Mouse (Mus musculus) embryo, embryonic 10 days (tissue): ENCODE measurements around the gene 4930438A08Rik.
"Not testable (repeated sequence)": the region's sequence is repeated elsewhere in the genome, so short reads cannot be mapped to it uniquely, and the experiment has no call there.

ENCODE experiments used
- DNase-seq: peaks from one replicate; pipeline ENCODE4 v3.0.0-alpha.2; 2015; ENCODE audit warnings: low spot score

The 4930438A08Rik gene

GRCm38 (mm10) chr11:58274572-58274971 is at the start of gene 4930438A08Rik:
Gene 4930438A08Rik, plus strand, starts transcription at chr11:58274799.
- no peak for DNase-seq

DNA sequence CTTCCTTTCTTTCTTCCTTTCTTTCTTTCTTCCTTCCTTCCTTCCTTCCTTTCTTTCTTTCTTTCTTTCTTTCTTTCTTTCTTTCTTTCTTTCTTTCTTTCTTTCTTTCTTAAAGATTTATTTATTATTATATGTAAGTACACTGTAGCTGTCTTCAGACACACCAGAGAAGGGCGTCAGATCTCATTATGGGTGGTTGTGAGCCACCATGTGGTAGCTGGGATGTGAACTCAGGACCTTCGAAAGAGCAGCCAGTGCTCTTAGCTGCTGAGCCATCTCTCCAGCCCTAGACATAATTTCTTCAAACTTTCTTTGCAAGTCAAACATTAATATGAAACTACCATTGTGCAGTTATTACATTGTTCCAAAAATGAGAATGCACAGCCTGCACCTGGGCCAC is 49.7 kb upstream of the 4930438A08Rik start:
- not testable (repeated sequence) for DNase-seq

DNA sequence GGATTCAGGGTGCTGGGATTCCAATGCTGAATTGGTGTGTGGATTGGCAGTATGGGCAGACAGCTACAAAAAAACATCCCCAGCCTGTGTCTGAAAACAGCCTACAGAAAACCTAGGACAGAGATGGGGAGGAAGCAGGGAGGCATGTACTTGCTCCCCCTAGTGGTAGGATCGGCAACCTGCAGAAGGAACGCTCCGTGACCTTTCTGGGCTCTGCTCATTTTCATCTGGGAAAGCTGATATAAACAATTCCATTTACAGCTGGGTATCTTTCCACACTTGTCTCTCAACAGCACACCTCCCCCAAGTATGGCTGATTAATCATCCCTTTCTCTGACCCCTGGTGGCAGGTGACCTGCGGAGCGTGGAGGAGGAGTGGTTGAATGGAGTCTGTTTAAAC is 48.9 kb upstream of the 4930438A08Rik start:
- peak; percentile 90 for DNase-seq

GRCm38 (mm10) chr11:58226425-58226824 is 48.2 kb upstream of the 4930438A08Rik start:
- DNase-seq, result no peak

DNA sequence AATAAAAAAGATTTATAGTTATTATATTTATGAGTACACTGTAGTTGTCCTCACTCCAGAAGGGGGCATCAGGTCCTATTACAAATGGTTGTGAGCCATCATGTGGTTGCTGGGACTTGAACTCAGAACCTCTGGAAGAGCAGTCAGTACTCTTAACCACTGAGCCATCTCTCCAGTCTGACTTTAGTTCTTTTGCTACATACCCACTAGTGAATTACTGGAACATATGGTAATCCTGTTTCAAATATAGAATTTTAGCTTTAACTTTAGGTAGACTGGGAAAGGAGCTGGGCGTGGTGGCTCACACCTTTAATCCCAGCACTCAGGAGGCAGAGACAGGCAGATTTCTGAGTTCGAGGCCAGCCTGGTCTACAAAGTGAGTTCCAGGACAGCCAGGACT is 46.6 kb upstream of the 4930438A08Rik start:
- DNase-seq, result not testable (repeated sequence)

- DNase-seq, result peak; percentile 28
These were observed 44.1 kb upstream of the 4930438A08Rik start for GRCm38 (mm10) chr11:58230396-58230910.

DNA sequence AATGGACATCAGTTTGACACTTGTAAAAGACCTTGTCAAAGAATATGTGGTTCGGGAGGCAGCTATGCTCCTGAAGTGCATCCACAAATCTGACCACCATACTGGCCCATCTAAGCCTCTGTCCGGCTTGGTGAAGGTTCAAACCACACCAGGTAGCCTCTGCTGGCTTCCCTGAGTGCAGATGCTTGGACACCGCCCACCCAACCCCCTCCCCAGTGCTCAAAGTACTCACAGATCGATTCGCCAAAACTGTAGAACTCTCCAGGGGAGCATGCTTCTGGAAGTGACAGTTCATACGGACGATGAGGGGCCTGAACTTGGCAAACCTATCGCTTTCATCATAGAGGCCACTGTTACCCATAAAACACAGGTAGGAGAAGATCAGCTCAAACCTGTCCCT is 43.4 kb upstream of the 4930438A08Rik start:
- DNase-seq, result no peak

DNA sequence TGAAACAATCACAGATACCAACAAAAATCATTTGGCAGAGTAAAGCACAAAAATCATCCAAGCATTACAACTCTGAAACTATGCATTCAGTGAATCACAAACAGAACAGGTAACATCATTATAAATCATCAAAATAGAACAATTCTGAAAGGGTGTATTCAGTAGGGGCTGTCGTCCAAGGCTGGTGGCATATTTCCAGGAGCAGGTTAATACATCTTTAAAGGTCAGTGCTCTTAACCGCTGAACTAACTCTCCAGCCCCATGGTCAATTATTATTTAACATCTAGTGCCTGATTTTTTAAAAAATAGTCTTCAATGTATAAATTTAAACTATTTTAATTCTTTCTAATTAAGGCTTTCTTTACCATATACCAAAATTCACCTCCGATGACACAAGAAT is 40.0 kb upstream of the 4930438A08Rik start:
- not testable (repeated sequence) for DNase-seq

DNA sequence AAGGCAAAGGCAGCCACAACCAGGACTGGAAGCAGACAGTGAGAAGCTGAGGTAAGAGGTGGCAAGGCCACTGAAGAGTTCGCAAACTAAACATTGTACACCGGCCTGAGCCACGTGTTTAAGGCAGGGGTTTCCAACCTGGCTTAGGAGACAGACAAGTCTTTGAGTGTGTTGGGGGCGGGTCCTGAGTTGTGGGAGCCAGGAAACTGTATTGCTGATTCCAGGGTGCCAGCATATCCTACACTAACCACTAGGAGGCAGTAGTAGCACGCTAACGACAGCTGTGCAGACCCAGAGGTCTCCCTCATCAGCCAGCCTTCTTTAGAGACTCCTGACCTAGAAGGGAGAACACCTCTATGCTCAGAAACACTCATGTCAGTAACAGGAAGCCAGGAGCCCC is 39.4 kb upstream of the 4930438A08Rik start:
- peak; percentile 83 for DNase-seq

GRCm38 (mm10) chr11:58238840-58239791 is 35.5 kb upstream of the 4930438A08Rik start:
- peak; percentile 90 for DNase-seq

- no peak for DNase-seq
These were observed 27.3 kb upstream of the 4930438A08Rik start for GRCm38 (mm10) chr11:58247294-58247693.

DNA sequence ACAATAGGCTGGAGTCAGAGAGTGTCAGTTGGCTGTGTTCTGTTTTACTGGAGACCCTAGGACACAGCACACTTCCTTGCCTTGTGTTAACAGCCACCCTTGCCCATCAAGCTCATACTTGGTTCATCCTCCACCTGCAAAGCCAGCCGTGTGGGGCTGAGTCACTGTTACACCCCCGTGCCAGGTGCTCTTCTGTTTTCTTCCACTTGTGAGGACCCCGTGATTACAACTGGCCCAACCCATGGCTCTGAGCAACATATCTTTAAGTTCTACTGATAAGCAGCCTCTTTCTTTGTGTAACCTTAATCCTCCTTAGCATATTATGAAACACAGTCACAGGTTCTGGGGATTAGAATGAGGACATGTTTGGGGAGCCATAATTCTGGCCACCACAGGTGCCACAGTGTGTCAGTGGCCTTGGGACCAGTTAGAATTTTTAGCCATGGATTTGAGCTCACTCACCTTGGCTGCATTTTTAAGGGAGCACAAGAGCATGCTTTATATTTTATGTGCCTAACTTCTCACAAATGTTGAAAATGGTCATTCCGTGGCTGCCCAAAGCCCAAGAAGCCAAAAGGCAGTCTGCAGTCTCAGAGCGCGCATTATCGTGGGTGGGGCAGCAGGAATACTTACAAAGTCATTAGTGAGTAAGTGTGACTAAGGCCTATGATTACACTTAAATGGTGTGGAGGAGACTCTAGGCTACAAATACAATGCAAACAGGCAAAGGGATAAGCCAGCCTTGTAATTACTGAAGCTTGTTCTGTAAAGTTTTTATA is 25.2 kb upstream of the 4930438A08Rik start:
- DNase-seq, result no peak

DNA sequence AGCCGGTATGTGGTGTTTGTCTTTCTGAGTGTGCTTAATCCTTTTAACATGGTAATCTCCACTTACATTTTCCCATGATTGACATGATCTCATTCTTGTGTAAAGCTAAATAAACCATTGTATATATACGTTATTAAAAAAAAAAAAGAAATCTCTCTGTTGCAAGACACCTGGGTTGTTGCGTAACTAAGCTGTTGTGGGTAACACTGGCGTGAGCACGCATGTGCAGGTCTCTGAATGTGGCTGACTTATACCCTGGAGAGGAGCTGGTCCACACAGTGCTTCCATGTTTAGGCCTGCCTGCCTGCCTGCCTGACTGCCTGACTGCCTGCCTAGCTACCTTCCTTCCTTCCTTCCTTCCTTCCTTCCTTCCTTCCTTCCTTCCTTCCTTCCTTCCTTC is 24.0 kb upstream of the 4930438A08Rik start:
- DNase-seq, result no peak

- no peak for DNase-seq
These were observed 20.2 kb upstream of the 4930438A08Rik start for GRCm38 (mm10) chr11:58254411-58254810.

DNA sequence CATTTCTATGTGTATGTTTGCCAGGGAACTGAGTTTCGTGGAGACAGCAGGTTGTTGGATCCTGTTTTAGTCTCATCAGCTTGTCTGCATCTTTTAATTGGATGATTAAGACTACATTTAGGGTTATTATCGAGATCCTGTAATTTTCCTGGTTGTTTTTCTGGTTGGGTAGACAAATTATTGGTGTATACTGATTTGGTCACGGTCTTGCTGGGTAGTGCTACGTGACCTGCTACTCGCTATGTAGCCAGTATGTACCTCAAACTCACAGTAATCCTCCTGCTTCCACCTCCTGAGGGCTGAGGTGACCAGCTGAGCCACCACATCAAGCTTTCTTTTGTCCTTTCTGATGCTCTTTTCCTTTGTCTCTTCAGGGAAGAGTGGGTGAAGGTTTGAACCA is 16.8 kb upstream of the 4930438A08Rik start:
- DNase-seq, result no peak

DNA sequence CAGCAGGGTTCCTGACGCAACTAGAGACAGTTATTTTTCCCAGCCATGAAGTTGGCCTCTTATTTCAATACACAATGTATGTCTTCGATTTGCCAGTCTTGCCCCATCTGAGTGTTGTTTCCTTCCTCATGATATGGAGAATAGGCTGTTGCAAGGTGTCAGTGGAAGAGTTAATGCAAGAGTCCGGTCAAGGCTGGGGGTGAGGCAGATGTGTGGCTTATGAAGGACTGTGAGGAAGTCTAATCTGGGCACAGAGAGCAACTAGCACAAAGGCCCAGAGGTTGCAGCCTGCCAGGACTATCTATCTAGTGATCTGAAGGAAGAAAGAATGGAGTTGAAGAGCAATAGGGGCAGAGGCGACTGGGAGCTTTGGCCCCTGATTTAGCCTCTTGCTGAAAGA is 14.4 kb upstream of the 4930438A08Rik start:
- DNase-seq, result no peak

DNA sequence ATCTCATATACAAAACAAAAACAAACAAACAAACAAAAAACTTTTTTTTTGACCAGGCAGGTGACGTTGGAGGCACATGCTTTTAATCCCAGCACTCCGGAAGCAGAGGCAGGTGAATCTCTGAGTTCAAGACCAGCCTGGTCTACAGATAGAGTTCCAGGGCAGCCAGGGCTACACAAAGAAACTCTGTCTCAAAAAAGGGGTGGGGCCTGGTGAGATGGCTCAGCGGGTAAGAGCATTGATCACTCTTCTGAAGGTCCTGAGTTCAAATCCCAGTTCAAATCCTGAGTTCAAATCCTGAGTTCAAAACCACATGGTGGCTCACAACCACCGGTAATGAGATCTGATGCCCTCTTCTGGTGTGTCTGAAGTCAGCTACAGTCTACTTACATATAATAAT is 12.8 kb upstream of the 4930438A08Rik start:
- no peak for DNase-seq

DNA sequence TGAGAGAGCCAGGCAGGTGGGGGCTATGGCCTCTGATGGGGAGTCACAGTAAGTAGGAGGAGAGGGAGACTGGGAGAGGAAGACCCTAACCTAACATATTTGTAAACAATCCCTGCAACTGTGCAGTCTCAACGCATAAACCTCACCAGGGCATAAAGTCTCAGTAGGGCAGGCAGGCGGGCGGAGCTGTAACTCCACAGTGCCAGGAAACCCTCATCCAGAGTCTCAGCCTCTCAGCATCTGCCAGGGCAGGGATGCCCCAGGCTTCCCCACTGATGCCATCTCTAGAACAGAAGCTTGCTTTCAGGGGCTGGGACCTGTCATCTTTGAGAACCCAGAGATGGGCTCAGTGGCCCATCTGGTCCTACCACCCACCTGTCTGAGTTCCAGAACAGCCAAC is 12.3 kb upstream of the 4930438A08Rik start:
- no peak for DNase-seq

GRCm38 (mm10) chr11:58263516-58263915 is 11.1 kb upstream of the 4930438A08Rik start:
- no peak for DNase-seq

GRCm38 (mm10) chr11:58264546-58264945 is 10.1 kb upstream of the 4930438A08Rik start:
- DNase-seq, result no peak

DNA sequence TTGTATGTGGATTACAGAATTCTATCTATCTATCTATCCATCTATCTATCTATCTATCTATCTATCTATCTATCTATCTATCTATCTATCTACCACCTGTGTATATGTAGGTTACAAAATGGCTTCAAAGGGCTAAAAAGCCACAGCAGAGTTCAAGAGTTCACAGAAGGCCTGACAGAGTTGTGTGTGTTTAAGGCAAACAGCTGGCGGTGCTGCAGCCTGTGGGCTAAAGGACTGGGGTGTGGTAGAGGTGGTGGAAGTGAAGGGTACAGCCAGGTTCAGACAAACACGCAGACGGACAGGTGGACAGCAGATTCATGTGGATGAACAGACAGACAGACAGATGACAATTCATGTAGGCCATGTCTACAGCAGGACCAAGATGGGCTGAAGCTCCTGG is 6.3 kb upstream of the 4930438A08Rik start:
- no peak for DNase-seq

GRCm38 (mm10) chr11:58275756-58276155 is 1.2 kb downstream of the 4930438A08Rik start:
- no peak for DNase-seq
